Mouse (Mus musculus) thymus, postnatal 14 days (tissue): ENCODE results near the gene Klhdc3.

Experiments used
- DNase-seq: peaks from one replicate; pipeline ENCODE4 v3.0.0; 2021

The Klhdc3 gene

GRCm38 (mm10) chr17:46651755-46652547 lies 28.8 kb downstream of the Klhdc3 start:
- DNase-seq = no peak

GRCm38 (mm10) chr17:46651292-46651691 lies 29.4 kb downstream of the Klhdc3 start:
- no peak for DNase-seq

DNA sequence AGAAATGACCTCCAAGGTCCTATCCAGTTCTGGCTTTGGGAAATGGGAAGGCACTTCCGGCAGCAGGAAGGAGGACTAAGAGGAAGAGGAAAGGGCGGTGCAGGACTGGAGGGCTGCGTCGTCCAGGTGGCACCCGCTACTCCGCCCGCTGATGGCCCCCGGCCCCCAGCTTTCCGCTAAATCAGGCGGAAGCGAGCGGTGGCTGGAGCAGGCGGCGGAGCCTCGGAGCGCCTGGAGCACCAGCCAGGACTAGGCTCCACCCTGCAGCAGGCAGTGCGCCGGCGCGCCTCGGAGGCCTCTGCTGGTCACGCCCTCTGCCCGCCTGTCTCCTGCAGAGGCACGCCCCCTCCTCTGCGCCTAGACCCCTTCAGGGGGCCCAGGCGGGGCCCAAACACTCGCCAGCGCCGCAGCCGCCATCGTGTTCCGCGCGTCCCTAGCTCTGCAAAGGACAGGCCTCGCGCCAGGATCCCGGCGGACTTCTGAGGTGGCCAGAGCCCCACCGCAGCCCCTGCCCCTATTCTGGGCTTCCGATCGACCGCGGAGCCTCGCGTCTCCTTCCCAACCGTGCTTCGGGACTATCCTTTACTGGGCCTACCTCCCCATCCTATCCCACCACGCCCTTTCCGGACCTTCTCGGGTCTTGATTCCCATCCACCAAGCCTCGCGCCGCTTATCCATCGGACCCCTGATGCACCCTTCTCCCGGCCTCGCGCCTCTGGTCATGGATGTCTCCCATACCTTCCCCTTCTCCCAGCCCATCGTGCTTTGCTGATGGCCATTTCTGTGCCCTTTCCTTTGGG lies 30.3 kb downstream of the Klhdc3 start, which contains the start of gene Cul7:
Cul7 (plus strand) TSS at position 106 of the 800 bp plus-strand sequence.
- DNase-seq = peak; percentile 95

GRCm38 (mm10) chr17:46649811-46650210 lies 30.9 kb downstream of the Klhdc3 start:
- DNase-seq = peak; percentile 23

- no peak for DNase-seq
These were observed 32.3 kb downstream of the Klhdc3 start for GRCm38 (mm10) chr17:46648436-46648835.

- no peak for DNase-seq
These were observed 33.4 kb downstream of the Klhdc3 start for GRCm38 (mm10) chr17:46647279-46647678.

- DNase-seq = no peak
These were observed 34.4 kb downstream of the Klhdc3 start for GRCm38 (mm10) chr17:46646322-46646662.

DNA sequence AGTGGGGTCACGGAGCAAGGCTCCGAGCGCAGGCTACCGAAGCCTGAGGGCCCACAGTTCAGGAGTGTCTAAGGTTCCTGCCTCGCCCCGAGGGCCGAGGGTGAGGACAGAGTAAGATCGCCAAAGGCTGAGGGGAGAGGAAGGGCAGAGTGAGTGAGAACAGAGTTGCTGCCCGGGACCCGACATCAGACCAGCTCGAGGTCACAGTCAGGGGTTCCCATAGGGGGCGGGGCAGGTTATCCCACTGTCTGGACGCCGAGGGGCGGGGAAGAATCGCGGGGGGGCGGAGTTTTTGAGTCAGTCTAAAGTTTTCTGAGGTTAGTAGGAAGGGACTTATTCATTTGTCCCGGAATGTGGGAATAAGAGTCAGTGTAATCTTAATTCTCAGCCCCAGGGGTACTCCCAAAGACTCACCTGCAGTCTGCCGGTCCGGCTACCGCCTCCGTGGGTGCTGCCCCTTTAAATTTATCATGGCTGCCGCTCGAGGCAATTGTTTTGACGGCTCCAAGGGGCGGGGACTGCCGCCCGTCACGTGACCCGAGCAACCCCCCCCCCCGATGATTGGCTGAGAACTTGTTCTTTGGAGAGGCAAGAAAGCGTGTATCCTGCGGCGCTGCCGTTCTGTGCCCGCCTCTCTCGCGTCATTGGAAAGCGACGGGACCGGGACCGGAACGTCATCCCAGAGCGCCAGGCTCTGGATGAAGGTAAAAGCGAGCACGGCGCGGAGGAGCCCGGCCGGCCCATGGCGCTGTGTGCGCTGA lies 35.0 kb downstream of the Klhdc3 start, which contains the start of the genes Klc4 and Mrpl2:
Klc4 (minus strand) TSS at position 462 of the 761 bp plus-strand sequence.
Mrpl2 (plus strand) TSS at position 669 of the 761 bp plus-strand sequence.
- DNase-seq = peak; percentile 99

GRCm38 (mm10) chr17:46644916-46645475 lies 35.7 kb downstream of the Klhdc3 start:
- peak; percentile 23 for DNase-seq

- no peak for DNase-seq
These were observed 36.4 kb downstream of the Klhdc3 start for GRCm38 (mm10) chr17:46644152-46644805.

GRCm38 (mm10) chr17:46642060-46642459 lies 38.7 kb downstream of the Klhdc3 start:
- no peak for DNase-seq

DNA sequence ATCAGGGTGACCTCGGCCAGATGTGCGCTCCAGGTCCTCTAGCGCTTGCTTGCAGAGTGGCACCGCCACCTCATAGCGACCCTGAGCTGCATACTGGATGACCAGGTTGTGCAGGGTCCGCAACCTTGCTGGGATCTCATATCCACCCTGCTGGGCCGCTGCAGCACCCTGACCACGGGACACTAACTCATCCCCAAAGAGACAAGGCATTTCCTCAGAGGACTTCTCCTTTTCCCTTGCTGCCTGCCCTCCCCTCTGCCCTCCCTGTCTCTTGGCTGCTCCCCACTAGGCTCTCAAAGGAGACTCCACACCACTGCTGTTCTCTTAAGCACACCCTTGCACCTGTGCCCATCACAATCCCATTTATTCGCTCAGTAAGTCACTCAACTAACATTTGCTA lies 40.8 kb downstream of the Klhdc3 start:
- DNase-seq = no peak

GRCm38 (mm10) chr17:46636831-46637523 lies 43.7 kb downstream of the Klhdc3 start:
- peak; percentile 56 for DNase-seq

DNA sequence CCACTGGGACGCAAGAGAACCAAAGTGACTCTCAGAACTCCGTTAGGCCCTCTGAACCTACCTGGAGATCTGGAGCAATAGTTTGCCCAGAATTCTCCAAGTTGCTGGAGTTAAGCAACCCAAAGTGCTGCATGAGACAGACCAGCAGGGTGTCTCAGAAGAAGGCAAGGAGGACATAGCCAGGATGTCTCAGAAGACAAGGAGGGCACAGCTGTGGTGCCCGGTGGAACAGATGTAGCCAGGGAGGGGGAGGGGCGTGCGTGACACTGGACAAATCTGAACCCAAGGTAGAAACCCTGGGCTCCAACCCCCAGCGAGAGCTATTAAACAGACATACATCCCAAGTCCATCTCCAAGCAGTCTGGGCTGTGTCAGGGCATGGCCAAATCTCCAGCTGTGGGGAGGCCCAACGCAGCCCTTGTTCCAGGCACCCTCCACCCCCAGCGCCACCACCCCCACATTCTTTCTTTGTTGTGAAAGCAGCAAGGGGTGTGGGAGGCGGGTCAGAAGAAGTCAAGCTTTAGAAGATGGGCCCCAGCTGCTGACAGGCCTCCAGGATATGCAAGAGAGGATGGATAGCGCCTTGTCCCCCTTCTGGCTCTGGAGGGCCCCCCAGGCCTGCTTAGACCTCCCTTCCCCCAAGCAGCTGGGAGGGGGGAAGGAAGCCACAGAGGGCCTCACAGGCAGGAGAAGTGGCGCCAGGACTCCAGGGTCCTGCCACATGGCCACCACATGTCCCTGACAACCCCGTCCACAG lies 50.9 kb downstream of the Klhdc3 start:
- peak; percentile 58 for DNase-seq

DNA sequence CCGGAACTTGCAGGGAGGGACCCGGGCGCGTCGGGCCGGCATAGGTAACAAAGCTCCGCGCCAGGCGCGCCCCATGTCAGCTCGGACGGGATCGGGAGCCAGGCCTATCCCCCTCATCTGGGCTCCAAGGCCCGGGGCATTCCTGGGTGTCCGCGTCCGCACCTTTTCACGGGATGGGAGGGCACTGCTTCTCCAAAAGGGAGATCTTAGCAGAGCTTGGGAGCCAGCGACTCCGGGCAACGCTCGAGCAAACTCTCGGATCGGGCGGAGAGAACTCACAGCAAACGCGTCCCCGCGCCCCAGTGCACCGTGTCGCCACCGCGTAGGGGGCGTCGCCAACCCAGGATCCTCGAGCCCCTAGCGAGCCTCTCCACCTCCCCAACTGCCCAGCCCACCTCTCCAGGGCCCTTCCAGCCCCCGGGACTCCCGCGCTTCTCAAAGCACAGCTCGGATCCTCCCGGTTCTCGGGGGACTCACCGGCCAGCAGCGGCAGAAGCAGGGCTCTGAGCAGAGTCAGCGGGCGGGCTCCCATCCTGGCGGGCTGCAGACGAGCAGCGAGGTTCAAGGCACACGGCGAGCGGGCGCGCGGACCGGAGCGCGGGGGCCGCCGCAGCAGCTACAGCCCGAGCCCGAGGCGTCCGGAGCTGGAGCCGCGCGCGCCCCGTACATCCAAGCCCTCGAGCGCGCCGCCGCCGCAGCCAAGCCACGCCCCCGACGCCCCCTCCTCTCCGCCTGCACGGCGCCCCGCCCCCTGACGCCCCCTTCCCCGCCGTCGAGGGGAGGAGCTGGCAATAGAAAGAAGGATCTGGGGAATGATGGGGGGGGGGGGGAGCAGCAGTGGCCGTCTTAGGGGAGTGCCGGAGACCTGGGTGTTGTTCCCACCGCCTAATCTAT lies 51.7 kb downstream of the Klhdc3 start, which contains the start of gene Ptk7:
Ptk7 (minus strand) TSS at position 714 of the 894 bp plus-strand sequence.
- peak; percentile 88 for DNase-seq

DNA sequence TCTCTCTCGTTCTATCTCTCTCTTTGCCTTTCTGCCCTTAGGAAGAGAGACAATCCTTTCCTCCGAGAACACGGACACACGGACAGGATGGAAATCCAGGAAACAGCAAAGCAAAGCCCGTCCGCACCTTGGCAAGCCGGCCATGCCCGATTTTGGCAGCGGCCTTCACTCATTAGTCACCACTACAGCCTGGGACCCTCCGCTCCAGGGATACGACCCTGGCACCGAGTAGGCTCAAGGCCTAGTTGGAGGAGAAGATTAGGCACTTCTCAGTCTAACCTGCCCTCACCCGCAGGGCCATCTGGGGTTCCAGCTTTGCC lies 52.3 kb downstream of the Klhdc3 start:
- no peak for DNase-seq

DNA sequence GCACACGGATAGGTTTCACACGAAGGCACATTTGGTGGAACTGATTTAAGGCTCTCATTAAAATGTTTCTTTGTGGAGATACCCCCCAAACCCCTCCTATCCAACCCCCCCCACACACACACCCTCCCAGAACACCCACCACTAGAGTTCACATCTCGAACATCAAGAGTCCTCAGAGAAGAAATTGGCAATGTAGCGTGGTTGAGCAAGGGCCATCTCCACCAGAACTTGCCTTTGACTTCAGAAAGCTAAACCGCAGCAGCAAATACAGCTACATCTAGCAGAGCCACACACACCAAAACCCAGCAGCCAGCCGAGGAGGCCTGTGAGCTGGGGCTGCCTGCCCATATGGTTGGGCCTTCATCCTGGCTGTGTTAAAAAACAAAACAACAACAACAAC lies 53.3 kb downstream of the Klhdc3 start:
- no peak for DNase-seq

- no peak for DNase-seq
These were observed 56.1 kb downstream of the Klhdc3 start for GRCm38 (mm10) chr17:46624598-46624997.
